Mouse (Mus musculus): Measurements from ENCODE around the gene Cacng4. TPM values are rescaled to one million over a fixed set of nuclear protein-coding genes. Genes with fewer than 3 reads are reported as not detected.

Cacng4 gene
- polyA plus RNA-seq, 1 experiment from 2014 or later, result 1.3 TPM

DNA sequence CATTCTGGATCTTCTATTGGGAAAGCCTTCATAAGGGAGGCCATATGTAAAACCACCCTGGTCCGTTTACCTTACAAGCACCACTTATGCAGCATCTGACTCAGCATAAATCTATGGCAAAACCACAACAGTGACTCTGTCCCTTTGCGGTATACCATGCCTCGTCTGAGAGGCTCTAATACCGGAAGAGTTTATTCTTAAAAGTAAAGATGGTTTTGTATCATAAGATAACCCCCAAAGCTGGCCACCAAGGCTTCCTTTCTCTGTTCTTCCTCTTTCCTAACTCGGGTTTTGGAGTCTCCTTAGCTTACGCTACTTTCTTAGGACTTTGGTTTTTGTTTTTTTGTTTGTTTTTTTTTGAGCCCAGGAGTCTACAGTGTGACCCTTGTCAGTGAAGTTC, 101.0 kb downstream of the Cacng4 start:
- no peak overlapping the region for H3K4me3 ChIP-seq (replicated peaks; ENCODE audit: low read depth, low read length)

GRCm38 (mm10) chr11:107691569-107691968, 102.8 kb downstream of the Cacng4 start:
- Histone ChIP-seq H3K4me2 (ENCODE audit: low read length) (no peak overlapping the region), H3K36me3 (ENCODE audit: insufficient read depth, low read length) (peaks cover 6% of the 10 kb centered on the region; the same call in 1 of the 2 replicates), H3K4me1 (replicated peaks; ENCODE audit: insufficient read depth, low read length) (no peaks in the 10 kb centered on the region), H3K9ac (ENCODE audit: low read depth, low read length) (no peak overlapping the region), H3K9me3 (replicated peaks; ENCODE audit: low read length) (no peaks in the 10 kb centered on the region), H3K27ac (no peak overlapping the region), H3K4me3 (replicated peaks; ENCODE audit: low read depth, low read length) (no peak overlapping the region), H3K27me3 (ENCODE audit: insufficient read depth, low read length) (no peaks in the 10 kb centered on the region)
- no peak for ATAC-seq (replicated peaks; ENCODE audit: low FRiP score, low read depth)
- no peak for TF ChIP-seq CTCF (IDR thresholded peaks at IDR 0.05; ENCODE audit: low read depth)
- WGBS, result 61% methylated on average over 8 of the region's 8 CpGs
- no peak for DNase-seq (ENCODE audit: low spot score)

More for the DNA sequence above, 101.0 kb downstream of the Cacng4 start:
- no peak overlapping the region for H3K9ac ChIP-seq (ENCODE audit: low read depth, low read length)
- DNase-seq (ENCODE audit: low spot score) (no peak), ATAC-seq (replicated peaks; ENCODE audit: low FRiP score, low read depth) (no peak)
- H3K4me1 ChIP-seq (replicated peaks; ENCODE audit: insufficient read depth, low read length), result no peaks in the 10 kb centered on the region
- WGBS, result 75% methylated on average over 6 of the region's 6 CpGs
- no peak overlapping the region for H3K27ac ChIP-seq
- H3K9me3 ChIP-seq (replicated peaks; ENCODE audit: low read length), result no peaks in the 10 kb centered on the region
- H3K36me3 ChIP-seq (ENCODE audit: insufficient read depth, low read length), result 0 out of 2 replicates have a peak, but pooled peaks cover under 1% of the 10 kb centered on the region
- H3K4me2 ChIP-seq (ENCODE audit: low read length), result no peak overlapping the region
- H3K27me3 ChIP-seq (ENCODE audit: insufficient read depth, low read length), result no peaks in the 10 kb centered on the region
- no peak for TF ChIP-seq CTCF (IDR thresholded peaks at IDR 0.05; ENCODE audit: low read depth)

GRCm38 (mm10) chr11:107688480-107688879, 105.9 kb downstream of the Cacng4 start:
- DNase-seq (ENCODE audit: low spot score) (no peak), ATAC-seq (replicated peaks; ENCODE audit: low FRiP score, low read depth) (no peak)
- WGBS, result 96% methylated on average over 10 of the region's 10 CpGs

GRCm38 (mm10) chr11:107686290-107686689, 108.1 kb downstream of the Cacng4 start:
- peaks cover 30% of the 10 kb centered on the region; the same call in 1 of the 2 replicates for H3K36me3 ChIP-seq (ENCODE audit: insufficient read depth, low read length)
- no peak for TF ChIP-seq CTCF (IDR thresholded peaks at IDR 0.05; ENCODE audit: low read depth)
- no peak overlapping the region for H3K27ac ChIP-seq
- H3K9ac ChIP-seq (ENCODE audit: low read depth, low read length), result no peak overlapping the region
- no peaks in the 10 kb centered on the region for H3K9me3 ChIP-seq (replicated peaks; ENCODE audit: low read length)
- no peak overlapping the region for H3K4me3 ChIP-seq (replicated peaks; ENCODE audit: low read depth, low read length)
- no peaks in the 10 kb centered on the region for H3K4me1 ChIP-seq (replicated peaks; ENCODE audit: insufficient read depth, low read length)
- ATAC-seq (replicated peaks; ENCODE audit: low FRiP score, low read depth) (no peak), DNase-seq (ENCODE audit: low spot score) (no peak)
- no peak overlapping the region for H3K4me2 ChIP-seq (ENCODE audit: low read length)
- 90% methylated on average over 20 of the region's 20 CpGs for WGBS
- no peaks in the 10 kb centered on the region for H3K27me3 ChIP-seq (ENCODE audit: insufficient read depth, low read length)

More at GRCm38 (mm10) chr11:107688480-107688879, 105.9 kb downstream of the Cacng4 start:
- peaks cover 20% of the 10 kb centered on the region; the same call in 1 of the 2 replicates for H3K36me3 ChIP-seq (ENCODE audit: insufficient read depth, low read length)
- H3K9me3 ChIP-seq (replicated peaks; ENCODE audit: low read length), result no peaks in the 10 kb centered on the region
- H3K27me3 ChIP-seq (ENCODE audit: insufficient read depth, low read length), result no peaks in the 10 kb centered on the region
- no peak overlapping the region for H3K9ac ChIP-seq (ENCODE audit: low read depth, low read length)
- H3K27ac ChIP-seq, result no peak overlapping the region
- no peaks in the 10 kb centered on the region for H3K4me1 ChIP-seq (replicated peaks; ENCODE audit: insufficient read depth, low read length)
- H3K4me3 ChIP-seq (replicated peaks; ENCODE audit: low read depth, low read length), result no peak overlapping the region
- no peak for TF ChIP-seq CTCF (IDR thresholded peaks at IDR 0.05; ENCODE audit: low read depth)
- H3K4me2 ChIP-seq (ENCODE audit: low read length), result no peak overlapping the region

DNA sequence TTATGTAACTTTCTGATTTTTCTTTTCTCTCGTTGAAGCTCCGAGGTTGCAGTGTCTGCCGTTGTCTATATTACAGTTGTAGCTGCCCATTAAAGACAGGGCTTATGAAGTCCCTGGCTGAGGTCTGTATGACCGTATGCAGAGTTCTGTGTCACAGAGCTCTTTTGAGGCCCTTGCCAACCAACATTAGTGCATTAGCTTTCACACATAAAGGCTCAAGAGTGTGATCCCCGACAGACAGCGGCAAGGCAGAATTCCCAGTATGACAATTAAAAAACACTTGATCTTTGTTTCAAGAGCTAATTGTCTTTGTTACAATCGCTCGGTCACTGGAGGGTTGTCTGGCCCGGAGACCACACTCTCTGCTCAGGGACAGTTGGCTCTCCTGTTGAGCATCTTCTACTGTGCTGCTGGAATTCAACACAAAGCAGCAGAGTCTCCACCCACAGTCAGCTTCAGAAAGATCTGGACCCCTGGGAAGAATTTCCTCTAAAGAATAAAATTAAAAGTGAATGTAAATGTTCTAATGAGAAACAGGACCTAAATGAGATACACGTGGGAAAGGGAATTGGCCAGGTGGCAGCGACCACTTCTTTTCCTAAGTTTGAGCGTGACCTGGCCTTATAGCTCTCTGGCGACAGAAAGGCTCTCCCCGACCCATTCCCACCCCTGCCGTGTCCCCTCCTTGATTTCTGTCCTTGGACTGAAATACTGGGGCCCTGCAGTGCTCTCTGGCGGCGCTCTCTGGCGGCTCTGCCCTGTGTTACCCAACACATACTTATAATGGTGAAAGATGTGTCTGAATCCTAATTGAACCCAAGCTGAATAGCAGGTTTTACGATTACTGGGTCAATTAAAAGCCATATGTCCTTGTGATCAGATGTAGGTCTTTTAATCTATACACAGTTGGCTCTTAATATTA, 110.6 kb downstream of the Cacng4 start:
- H3K27me3 ChIP-seq (ENCODE audit: insufficient read depth, low read length), result no peaks in the 10 kb centered on the region
- no peak for TF ChIP-seq CTCF (IDR thresholded peaks at IDR 0.05; ENCODE audit: low read depth)

GRCm38 (mm10) chr11:107682694-107683355, 111.5 kb downstream of the Cacng4 start:
- WGBS, result 78% methylated on average over 9 of the region's 9 CpGs
- Histone ChIP-seq H3K4me1 (replicated peaks; ENCODE audit: insufficient read depth, low read length) (no peaks in the 10 kb centered on the region), H3K4me2 (ENCODE audit: low read length) (no peak overlapping the region), H3K27me3 (ENCODE audit: insufficient read depth, low read length) (no peaks in the 10 kb centered on the region), H3K9ac (ENCODE audit: low read depth, low read length) (no peak overlapping the region), H3K4me3 (replicated peaks; ENCODE audit: low read depth, low read length) (no peak overlapping the region), H3K27ac (no peak overlapping the region), H3K36me3 (ENCODE audit: insufficient read depth, low read length) (peaks cover 27% of the 10 kb centered on the region; the same call in 1 of the 2 replicates), H3K9me3 (replicated peaks; ENCODE audit: low read length) (no peaks in the 10 kb centered on the region)
- ATAC-seq (replicated peaks; ENCODE audit: low FRiP score, low read depth) (no peak), DNase-seq (ENCODE audit: low spot score) (no peak)
- TF ChIP-seq CTCF (IDR thresholded peaks at IDR 0.05; ENCODE audit: low read depth), result no peak

More for the DNA sequence above, 110.6 kb downstream of the Cacng4 start:
- H3K4me1 ChIP-seq (replicated peaks; ENCODE audit: insufficient read depth, low read length), result no peaks in the 10 kb centered on the region
- no peak overlapping the region for H3K27ac ChIP-seq
- DNase-seq (ENCODE audit: low spot score) (no peak), ATAC-seq (replicated peaks; ENCODE audit: low FRiP score, low read depth) (no peak)
- 82% methylated on average over 19 of the region's 19 CpGs for WGBS
- H3K9me3 ChIP-seq (replicated peaks; ENCODE audit: low read length), result no peaks in the 10 kb centered on the region
- no peak overlapping the region for H3K4me2 ChIP-seq (ENCODE audit: low read length)
- no peak overlapping the region for H3K4me3 ChIP-seq (replicated peaks; ENCODE audit: low read depth, low read length)
- no peak overlapping the region for H3K9ac ChIP-seq (ENCODE audit: low read depth, low read length)
- H3K36me3 ChIP-seq (ENCODE audit: insufficient read depth, low read length), result peaks cover 31% of the 10 kb centered on the region; the same call in 1 of the 2 replicates

Other genes with a start within 250 kb of the Cacng4 start
- 11.7 and 12.3 TPM in 2 replicates for gene Helz, start 246.6 kb downstream of the Cacng4 start, polyA plus RNA-seq (2015; fragmentation: Nextera tagmentation; extraction: Ambion mirVana)
- 0.26 and 0.59 TPM in 2 replicates for gene Cacng1, start 78.0 kb downstream of the Cacng4 start, polyA plus RNA-seq (2015; fragmentation: Nextera tagmentation; extraction: Ambion mirVana)
- 0.04 and 0.09 TPM in 2 replicates for gene Cacng5, start 120.5 kb upstream of the Cacng4 start, polyA plus RNA-seq (2015; fragmentation: Nextera tagmentation; extraction: Ambion mirVana)

Measured in kidney, postnatal 0 days (tissue).